Mouse (Mus musculus): ENCODE measurements at regions not wholly inside any gene's neighbourhood (a gene's known extent, or its start where the extent isn't known, plus 50 kb on each side); places are given as distances from the start of the nearest gene placed in this dataset.

DNA sequence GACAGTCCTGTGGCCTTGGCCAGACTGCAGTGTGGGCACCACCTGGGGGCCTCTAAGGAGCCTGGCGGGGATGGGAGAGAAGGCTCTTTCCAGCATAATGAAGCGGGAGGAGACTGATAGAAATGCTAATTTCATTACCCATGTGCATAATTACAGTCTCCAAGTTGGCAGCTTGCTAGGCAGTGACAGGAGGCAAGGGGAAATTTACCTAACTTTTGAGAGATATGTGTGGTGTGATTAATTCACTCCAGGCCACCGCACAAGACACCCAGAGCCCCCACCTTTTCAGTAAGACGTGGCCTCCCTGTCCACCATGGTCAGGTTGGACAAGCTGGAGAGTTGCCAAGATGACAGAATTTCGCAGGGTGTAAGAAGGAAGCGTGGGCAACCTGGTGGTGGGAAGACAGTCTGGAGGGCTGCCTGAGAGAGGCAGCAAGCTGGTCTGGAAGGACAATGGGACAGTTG, 55.8 kb upstream of the Gm26897 start:
- Histone ChIP-seq H3K4me2 (no peak overlapping the region), H3K4me3 (no peak overlapping the region), H3K36me3 (no peaks in the 10 kb centered on the region), H3K9me3 (replicated peaks) (no peaks in the 10 kb centered on the region), H3K9ac (no peak overlapping the region), H3K27me3 (peaks cover 16% of the 10 kb centered on the region), H3K27ac (no peak overlapping the region), H3K4me1 (replicated peaks) (peaks cover 20% of the 10 kb centered on the region)
- 59% methylated on average over 6 of the region's 6 CpGs for WGBS
- no peak for ATAC-seq (replicated peaks; ENCODE audit: insufficient number of reproducible peaks, insufficient read depth, low FRiP score, low read depth)

DNA sequence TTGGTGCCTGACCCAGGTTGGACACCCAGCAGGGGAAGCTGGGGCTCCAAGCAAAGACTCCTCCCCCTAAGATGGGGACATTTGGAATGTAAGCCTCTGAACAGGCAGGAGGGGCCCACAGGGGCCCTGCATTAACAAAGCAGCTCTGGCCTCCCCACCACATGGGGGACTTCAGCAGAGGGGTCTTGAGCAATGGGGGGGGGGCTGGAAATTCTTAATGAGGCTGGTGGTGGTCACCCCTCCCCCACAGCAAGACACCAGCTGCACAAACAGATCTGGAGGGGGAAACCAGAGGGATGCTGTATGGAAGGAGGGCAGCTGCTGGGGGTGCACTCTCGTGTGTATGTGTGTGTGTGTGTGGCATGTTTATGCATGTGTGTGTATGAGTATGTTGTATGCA, 55.2 kb upstream of the Gm26897 start:
- Histone ChIP-seq H3K9me3 (replicated peaks) (no peaks in the 10 kb centered on the region), H3K36me3 (no peaks in the 10 kb centered on the region), H3K4me2 (no peak overlapping the region), H3K4me1 (replicated peaks) (peaks cover 20% of the 10 kb centered on the region), H3K27me3 (peaks cover 21% of the 10 kb centered on the region), H3K4me3 (no peak overlapping the region), H3K9ac (no peak overlapping the region), H3K27ac (no peak overlapping the region)
- 52% methylated on average over 1 of the region's 1 CpGs for WGBS
- ATAC-seq (replicated peaks; ENCODE audit: insufficient number of reproducible peaks, insufficient read depth, low FRiP score, low read depth): no peak

DNA sequence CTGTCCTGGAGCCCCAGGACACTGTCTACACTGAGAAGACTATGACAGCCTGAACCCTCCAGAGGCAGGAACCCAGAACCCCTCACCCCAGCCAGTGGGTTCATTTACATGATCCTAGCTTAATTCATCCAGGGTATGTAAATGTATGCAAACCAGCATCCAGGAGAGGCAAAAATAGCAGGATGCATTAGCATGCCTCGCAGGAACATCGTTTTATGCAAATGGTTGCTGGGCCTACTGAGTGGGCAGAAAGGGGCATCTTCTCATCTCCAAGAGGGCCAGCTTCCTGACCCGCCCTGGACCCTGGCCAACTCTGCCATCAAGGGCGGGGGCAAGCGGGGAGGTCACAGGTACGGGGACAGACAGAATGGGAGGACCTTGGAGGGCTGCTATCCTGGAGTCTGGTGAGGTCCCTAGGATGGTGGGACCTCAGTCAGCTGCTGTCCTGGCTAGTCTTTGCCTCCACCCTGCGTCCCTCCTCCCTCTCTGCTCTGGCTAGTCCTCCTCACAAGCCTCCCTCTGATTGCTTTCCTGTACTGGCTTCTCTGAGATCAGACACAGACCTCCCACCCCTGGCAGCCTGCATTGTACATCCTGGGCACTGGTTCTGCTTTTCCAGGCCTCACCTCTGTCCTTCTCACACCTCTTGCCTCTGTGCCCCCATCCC, 52.2 kb upstream of the Gm26897 start:
- H3K36me3 ChIP-seq: no peaks in the 10 kb centered on the region
- H3K27me3 ChIP-seq: peaks cover 32% of the 10 kb centered on the region
- 0 out of 2 replicates have a peak, but pooled peaks cover 4% of the 10 kb centered on the region for H3K4me1 ChIP-seq (replicated peaks)
- H3K9ac ChIP-seq: no peak overlapping the region
- no peak overlapping the region for H3K4me2 ChIP-seq
- WGBS: 51% methylated on average over 7 of the region's 7 CpGs
- no peaks in the 10 kb centered on the region for H3K9me3 ChIP-seq (replicated peaks)
- no peak for ATAC-seq (replicated peaks; ENCODE audit: insufficient number of reproducible peaks, insufficient read depth, low FRiP score, low read depth)
- no peak overlapping the region for H3K27ac ChIP-seq
- no peak overlapping the region for H3K4me3 ChIP-seq

DNA sequence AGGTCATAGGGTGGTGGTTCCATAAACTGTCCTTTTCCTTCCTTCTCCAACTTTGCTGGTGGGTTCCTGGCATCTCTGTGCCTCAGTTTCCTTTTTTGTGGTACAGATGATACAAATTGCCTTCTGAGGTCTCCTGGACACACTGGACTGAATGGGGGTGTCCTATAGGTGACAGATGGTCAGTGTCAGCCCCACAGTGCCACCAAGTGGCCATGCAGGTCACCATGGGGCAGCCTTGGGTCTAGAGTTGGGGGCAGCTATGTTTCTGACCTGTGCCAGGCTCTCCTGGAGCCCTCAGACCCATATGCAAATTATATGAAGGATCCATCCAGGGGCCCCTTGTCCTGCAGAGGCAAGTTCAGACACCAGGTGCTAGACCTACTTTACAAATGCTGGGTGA, 50.8 kb upstream of the Gm26897 start:
- H3K27me3 ChIP-seq: peaks cover 32% of the 10 kb centered on the region
- 0 out of 2 replicates have a peak, but pooled peaks cover 4% of the 10 kb centered on the region for H3K4me1 ChIP-seq (replicated peaks)
- no peak for ATAC-seq (replicated peaks; ENCODE audit: insufficient number of reproducible peaks, insufficient read depth, low FRiP score, low read depth)
- H3K4me2 ChIP-seq: no peak overlapping the region
- H3K4me3 ChIP-seq: no peak overlapping the region
- H3K36me3 ChIP-seq: no peaks in the 10 kb centered on the region
- no peak overlapping the region for H3K9ac ChIP-seq
- no peaks in the 10 kb centered on the region for H3K9me3 ChIP-seq (replicated peaks)
- no peak overlapping the region for H3K27ac ChIP-seq

All from heart, embryonic 15.5 days (tissue).